Mouse (Mus musculus): ENCODE results near the gene Zfp1.

Zfp1 gene

GRCm38 (mm10) chr8:111678111-111678510 is 34.9 kb downstream of the Zfp1 start:
- DNase-seq (ENCODE audit: low spot score): peak; percentile 63

- DNase-seq (ENCODE audit: low spot score): peak; percentile 36
Measured at GRCm38 (mm10) chr8:111678848-111679247, 35.6 kb downstream of the Zfp1 start.

GRCm38 (mm10) chr8:111680423-111681028 is 37.3 kb downstream of the Zfp1 start:
- no peak for DNase-seq (ENCODE audit: low spot score)

- DNase-seq (ENCODE audit: low spot score): no peak
Measured at GRCm38 (mm10) chr8:111681153-111681552, 38.0 kb downstream of the Zfp1 start.

GRCm38 (mm10) chr8:111682521-111682920 is 39.3 kb downstream of the Zfp1 start:
- no peak for DNase-seq (ENCODE audit: low spot score)

- DNase-seq (ENCODE audit: low spot score): no peak
Measured at GRCm38 (mm10) chr8:111686881-111687280, 43.7 kb downstream of the Zfp1 start.

GRCm38 (mm10) chr8:111690960-111691445 is 47.8 kb downstream of the Zfp1 start, which contains the start of gene Ctrb1:
Gene Ctrb1 (minus strand): TSS chr8:111691010.
- DNase-seq (ENCODE audit: low spot score): no peak

- DNase-seq (ENCODE audit: low spot score): no peak
Measured at GRCm38 (mm10) chr8:111693261-111693741, 50.1 kb downstream of the Zfp1 start.

- no peak for DNase-seq (ENCODE audit: low spot score)
Measured at GRCm38 (mm10) chr8:111695441-111695840, 52.2 kb downstream of the Zfp1 start.

- no peak for DNase-seq (ENCODE audit: low spot score)
Measured at GRCm38 (mm10) chr8:111697655-111698054, 54.5 kb downstream of the Zfp1 start.

- no peak for DNase-seq (ENCODE audit: low spot score)
Measured at GRCm38 (mm10) chr8:111699035-111699434, 55.8 kb downstream of the Zfp1 start.

- DNase-seq (ENCODE audit: low spot score): no peak
Measured at GRCm38 (mm10) chr8:111700201-111700600, 57.0 kb downstream of the Zfp1 start.

- DNase-seq (ENCODE audit: low spot score): no peak
Measured at GRCm38 (mm10) chr8:111700740-111701139, 57.5 kb downstream of the Zfp1 start.

- DNase-seq (ENCODE audit: low spot score): no peak
Measured at GRCm38 (mm10) chr8:111701380-111701779, 58.2 kb downstream of the Zfp1 start.

- DNase-seq (ENCODE audit: low spot score): no peak
Measured at GRCm38 (mm10) chr8:111704585-111704984, 61.4 kb downstream of the Zfp1 start.

- DNase-seq (ENCODE audit: low spot score): no peak
Measured at GRCm38 (mm10) chr8:111705222-111705621, 62.0 kb downstream of the Zfp1 start.

GRCm38 (mm10) chr8:111705699-111706098 is 62.5 kb downstream of the Zfp1 start:
- DNase-seq (ENCODE audit: low spot score): no peak

- DNase-seq (ENCODE audit: low spot score): no peak
Measured at GRCm38 (mm10) chr8:111708265-111708664, 65.1 kb downstream of the Zfp1 start.

GRCm38 (mm10) chr8:111709223-111709622 is 66.0 kb downstream of the Zfp1 start:
- DNase-seq (ENCODE audit: low spot score): no peak

GRCm38 (mm10) chr8:111710777-111711485 is 67.7 kb downstream of the Zfp1 start:
- no peak for DNase-seq (ENCODE audit: low spot score)

- DNase-seq (ENCODE audit: low spot score): peak; percentile 33
Measured at GRCm38 (mm10) chr8:111712135-111712534, 68.9 kb downstream of the Zfp1 start.

- DNase-seq (ENCODE audit: low spot score): no peak
Measured at GRCm38 (mm10) chr8:111712588-111712987, 69.4 kb downstream of the Zfp1 start.

- no peak for DNase-seq (ENCODE audit: low spot score)
Measured at GRCm38 (mm10) chr8:111713291-111713690, 70.1 kb downstream of the Zfp1 start.
